Mouse (Mus musculus) kidney, adult 2 months (tissue): ENCODE results near the gene Snrpa1.

Experiments
- CTCF ChIP-seq: fragments of 200-500 bp; conservative IDR thresholded peaks from 2 replicates; pipeline ENCODE4 v1.5.1; 2011; ENCODE audit warnings: low read depth, mild to moderate bottlenecking, control low read depth, low read length, moderate library complexity, mixed read lengths; ENCODE audit not compliant: insufficient read depth, insufficient read length
- POLR2A ChIP-seq: fragments of 200-500 bp; IDR thresholded peaks from one replicate; pipeline ENCODE4 v1.6.1; 2011; ENCODE audit warnings: low read depth, low read length, control low read depth

GRCm38 (mm10) chr7:66120702-66121396 lies 62.0 kb downstream of the Snrpa1 start:
- no peak for TF ChIP-seq CTCF
- TF ChIP-seq POLR2A, result no peak
